Mouse (Mus musculus) urinary bladder, postnatal 36 days (tissue): ENCODE results near the gene Dyrk1a.
A peak's percentile ranks its signal among the peaks of the same experiment; 100 is the strongest.
"Not testable (repeated sequence)": the region's sequence is repeated elsewhere in the genome, so short reads cannot be mapped to it uniquely, and the experiment has no call there.

Experiments used
- DNase-seq, 2 experiments: peaks; one replicate each; pipeline ENCODE4 v3.0.0; 2022; ENCODE audit warnings: low spot score in 2 of 2, mixed read lengths in 1 of 2

Dyrk1a gene

DNA sequence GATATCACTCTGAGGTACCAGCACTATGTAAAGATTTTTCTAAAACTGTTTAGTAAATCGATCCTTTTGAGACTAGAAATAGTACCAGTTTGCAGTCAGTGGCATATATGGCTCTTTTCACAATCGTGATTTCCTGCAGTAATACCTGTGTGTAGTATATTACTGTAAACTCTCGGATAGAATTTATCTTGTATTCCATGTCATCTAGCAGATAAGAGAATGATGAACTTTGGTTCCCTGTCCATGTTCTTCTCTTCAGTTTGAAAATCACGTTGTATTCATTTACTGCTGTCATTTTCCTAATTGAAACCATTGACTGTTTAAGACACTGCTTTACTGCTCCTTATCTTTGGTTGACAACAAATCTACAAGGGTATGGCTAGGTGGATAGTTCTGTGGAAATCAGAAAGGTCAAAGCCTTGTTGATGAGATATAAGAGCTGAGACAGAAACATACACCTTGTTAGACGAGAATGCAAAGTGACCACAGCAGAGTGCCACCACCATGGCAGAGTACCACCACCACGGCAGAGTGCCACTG is 62.7 kb downstream of the Dyrk1a start:
- no peak for DNase-seq

DNA sequence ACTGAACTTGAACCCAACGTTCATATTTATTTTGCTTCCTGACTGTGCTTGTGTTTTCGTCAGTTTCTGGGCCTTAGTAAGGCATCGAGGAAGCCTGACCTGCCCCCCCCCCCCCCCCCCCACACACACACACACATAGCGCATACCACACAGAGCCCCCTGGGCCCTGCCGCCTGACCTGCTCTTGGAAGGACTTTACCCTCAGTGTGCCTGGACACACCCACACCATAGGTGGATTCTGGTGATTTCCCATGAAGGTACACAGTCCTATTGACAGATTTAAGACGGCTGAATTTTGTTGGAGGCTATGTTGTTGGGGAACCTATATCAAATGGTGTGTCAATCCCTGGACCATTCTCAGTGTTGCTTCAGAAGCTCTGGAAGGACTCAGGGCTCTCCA is 63.2 kb downstream of the Dyrk1a start:
- DNase-seq: no peak

DNA sequence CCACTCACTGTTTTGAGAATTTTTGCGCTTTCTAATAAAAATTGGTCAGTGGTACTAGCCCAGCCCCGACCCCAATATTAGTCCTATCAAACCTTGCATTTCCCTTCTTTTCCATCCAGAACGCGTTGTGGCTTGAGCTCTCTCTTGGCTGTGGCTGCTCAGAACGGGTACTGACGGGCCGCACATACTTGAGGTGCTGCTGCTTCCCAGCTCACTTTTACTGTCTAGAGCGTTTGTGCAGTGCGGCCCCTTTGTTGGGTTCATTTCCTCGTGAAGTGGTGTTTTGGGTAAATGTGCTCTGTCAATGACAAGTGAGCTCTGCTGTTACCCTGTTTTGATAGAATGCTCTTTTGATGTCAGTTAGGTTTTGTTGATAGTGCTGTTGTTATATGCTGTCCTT is 67.6 kb downstream of the Dyrk1a start:
- no peak for DNase-seq

DNA sequence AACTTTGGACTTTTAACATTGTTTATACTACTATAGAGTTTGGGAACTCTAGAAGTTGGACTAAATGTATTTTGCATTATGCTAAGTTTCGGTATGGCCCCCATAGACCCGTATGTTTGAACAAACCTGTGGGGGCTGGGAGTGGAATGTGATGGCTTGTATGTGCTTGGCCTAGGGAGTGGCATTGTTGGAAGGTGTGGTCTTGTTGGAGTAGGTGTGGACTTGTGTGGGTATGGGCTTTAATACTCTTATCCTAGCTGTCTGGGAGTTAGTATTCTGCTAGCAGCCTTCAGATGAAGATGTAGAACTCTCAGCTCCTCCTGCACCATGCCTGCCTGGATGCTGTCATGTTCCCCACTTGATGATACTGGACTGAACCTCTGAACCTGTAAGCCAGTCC is 72.0 kb downstream of the Dyrk1a start:
- DNase-seq: no peak

DNA sequence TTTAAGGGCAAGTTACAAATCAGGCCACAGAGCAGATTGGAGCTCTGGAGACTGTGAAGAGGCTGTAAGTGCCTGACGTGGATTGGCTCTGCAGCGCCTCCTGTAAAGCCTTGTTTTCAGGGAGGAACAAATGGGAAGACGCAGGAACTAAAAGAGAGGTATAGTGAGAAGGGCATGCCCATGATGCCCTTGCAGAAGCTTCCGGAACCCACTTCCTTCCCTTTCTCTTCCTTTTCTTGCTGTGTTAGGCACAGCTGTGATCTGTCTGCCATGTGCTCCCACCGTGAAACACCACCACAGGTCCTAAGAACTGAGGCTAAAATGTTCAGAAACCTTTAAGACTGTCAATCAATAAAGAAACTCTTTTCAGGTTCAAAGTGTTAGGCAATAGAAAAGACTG is 77.3 kb downstream of the Dyrk1a start:
- no peak for DNase-seq

DNA sequence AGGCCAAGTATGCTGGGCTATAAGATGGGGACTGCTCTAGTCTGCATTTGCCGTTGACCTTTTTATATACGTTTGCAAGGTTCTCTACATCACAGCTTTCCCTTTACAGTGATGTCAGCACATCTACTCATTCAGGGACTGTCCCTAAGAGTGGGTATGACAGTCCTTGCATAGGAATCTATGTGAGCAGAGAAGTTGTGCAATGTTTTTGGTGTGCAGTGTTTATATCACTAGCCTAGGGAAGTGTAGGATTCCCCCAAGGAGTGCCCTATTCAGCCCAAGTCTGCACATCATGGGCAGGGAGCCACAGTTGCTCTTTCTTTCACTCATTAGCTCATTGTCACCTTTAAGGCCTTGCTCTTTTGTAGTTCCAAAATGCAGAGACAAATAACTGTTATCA is 78.1 kb downstream of the Dyrk1a start:
- no peak for DNase-seq

DNA sequence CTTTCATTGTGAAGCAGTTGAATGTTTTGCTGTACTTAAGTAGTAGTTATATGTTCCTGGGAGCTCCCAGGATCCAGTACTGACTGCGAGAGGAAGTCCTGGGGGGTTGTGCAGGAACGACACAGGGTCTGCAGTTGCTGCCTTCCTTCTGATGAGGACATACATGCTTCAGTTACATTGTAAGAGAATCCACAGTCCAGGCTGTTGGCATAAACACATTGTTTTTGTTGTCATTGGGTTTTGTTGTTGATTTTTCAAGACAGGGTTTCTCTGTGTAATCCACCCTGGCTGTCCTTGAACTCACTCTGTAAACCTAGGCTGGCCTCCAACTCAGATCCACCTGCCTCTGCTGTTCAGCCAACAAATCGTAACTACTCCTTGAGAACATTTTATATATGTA is 80.1 kb downstream of the Dyrk1a start:
- DNase-seq: no peak

DNA sequence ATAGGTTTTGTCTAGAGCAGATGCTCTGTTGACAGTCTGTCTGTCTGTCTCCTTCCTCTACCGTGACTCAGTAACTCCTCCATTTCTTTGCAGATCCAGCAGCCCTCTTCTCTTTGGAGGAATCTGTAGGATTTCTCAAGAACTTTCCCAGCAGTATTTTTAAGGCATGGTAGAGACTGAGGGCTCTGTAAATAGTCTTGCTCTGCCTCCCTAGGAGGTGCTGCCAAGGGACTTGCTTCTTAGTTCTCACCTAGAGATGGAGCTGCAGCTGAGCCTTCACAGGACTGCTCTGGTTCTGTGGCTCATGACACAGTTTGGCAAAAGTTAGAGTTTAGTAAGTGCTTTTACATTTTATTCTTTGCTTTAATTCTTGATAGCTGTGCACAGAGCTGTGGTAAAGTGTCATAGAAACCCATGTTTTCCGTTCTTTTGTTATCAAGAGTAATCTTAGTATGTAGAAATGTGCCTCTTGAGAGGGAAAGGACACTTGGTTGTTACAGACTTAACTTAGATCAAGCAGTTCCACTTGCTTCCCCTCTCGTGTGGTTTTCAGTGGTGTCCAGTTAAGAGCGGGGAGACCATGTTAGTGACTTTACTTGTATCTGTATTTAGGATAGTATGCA is 82.4 kb downstream of the Dyrk1a start:
- no peak for DNase-seq

DNA sequence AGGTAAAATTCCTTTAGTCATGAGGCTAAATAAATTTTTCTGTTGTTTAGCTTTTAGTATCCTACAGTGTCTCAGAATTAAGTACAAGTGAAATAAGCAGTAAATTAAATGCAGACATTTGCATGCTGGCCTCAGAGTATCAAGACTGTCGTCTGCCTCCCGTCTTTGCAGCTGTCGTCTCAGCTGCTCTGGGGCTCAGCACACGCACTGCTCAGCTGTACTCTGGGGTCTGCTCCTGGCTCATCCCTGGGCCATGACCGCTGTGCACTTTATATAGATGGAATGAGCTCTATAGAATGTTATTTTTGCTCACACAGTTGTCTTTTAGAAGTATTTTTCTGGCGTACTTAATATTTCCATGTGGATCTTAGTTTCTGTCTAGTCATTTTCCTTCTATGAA is 85.3 kb downstream of the Dyrk1a start:
- no peak for DNase-seq

DNA sequence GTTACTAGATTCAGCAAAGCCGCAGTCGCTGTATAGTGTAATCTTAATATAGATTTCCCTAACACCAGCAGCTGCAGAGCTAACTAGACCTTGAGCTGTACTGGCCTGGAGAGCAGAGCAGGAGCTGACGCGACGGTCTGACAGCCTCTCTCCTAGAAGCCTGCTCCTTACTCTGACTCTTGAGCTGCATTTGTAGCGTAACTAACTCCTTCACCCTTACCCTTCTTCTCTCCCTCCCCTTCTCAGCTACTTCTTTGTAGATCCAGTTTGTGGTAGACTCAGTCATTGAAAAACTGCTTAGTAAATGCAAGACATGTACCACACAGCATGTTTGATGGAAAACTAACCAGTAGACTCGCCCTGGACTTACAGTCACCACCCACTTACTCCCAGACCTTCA is 87.1 kb downstream of the Dyrk1a start:
- no peak for DNase-seq

DNA sequence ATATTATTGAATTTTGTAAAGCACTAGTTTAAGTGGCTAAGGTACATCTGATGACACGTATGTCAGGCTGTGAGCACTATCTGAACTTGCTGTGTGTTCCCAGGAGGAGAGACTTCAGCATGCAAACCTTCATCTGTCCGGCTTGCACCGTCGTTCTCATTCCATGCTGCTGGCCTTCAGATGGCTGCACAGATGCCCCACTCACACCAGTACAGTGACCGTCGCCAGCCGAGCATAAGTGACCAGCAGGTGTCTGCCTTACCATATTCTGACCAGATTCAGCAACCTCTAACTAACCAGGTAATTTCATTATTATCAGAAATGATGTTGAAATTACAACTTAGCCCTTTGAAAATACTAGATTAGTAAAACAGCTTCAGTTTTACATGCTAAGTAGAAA is 89.6 kb downstream of the Dyrk1a start:
- no peak for DNase-seq

DNA sequence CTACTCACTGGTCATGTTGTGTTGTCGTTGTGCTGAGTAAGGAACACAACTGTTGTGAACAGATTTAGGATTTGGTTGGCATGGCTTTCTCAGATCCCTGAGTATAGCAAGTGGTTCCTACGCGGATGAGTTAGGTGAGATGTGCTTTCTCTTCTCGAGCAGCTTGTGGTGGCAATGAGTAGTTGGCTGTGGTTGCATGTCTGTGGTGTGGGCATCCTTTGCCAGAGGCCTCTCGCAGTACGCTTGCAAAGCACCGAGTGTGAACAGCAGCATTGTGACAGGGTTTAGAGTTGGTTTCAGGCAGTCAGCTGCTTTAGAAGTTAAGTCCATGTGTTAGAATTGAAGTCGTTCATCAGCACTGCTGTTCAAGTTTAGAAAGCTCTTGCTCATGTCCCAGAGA is 90.4 kb downstream of the Dyrk1a start:
- no peak for DNase-seq

DNA sequence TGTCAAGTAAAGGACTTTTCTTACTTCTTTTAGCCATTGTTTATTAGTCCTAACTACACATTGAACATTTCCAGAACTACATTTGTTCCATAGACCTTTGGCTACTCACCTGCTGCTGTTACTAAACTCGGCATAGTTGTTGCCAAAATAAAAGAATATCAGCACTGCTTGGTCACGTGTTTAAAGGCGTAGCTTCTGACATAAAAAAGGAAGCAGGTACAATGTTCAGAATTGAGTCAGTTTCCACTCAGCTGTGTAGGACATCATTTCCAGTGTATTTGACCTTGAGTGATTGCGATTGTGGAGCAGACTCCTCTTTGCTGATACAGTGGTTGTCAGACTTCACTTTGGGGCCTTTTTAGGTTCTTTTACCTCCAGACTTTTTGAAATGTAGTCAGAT is 97.7 kb downstream of the Dyrk1a start:
- no peak for DNase-seq

DNA sequence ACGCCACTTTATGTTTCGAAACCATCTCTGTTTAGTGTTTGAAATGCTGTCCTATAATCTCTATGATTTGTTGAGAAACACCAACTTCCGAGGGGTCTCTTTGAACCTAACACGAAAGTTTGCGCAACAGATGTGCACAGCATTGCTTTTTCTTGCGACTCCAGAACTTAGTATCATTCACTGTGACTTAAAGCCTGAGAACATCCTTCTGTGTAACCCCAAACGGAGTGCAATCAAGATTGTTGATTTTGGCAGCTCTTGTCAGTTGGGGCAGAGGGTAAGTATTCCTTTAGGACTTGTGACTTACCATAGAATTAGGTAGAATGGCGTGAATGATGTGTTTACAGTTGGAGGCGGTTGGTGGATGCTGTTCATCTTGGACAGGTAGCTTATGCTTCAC is 101.5 kb downstream of the Dyrk1a start:
- DNase-seq: no peak

DNA sequence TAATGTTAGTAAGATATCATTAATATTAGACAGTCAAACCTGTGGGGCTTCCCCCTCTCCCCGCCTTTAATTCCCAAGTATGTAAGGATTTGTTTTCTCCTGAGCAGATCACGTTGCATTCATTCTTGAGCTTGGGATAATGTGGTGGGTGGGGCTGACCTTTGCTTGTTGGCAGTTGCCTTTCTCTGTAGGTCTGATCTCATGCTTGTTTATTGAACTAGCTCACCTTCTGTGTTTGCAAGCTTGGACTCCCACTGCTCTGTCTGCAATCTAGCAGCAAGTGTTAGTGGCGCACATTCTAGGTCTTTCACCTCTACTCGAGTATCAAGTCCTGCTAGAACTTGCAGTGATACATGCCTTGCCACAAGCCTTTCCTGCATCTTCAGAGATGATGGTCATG is 111.1 kb downstream of the Dyrk1a start:
- no peak for DNase-seq

DNA sequence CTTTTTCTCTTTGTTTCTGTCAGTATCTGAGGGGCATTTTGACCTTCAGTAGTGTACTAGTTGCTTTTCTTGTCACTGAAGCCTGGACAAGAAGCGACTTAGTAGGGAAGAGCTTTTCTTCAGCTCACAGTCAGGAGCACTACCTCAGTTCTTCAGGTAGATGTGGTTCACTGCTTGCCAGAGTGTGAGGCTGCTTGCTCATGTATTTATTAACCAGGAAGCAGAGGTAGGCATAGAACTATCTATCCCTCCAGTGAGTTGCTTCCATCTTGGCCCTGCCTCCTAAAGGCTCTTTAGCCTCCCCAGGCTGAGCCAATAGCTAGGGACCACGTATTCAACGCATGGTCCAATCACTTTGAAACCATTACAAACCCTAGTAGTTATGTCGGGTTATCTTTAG is 112.0 kb downstream of the Dyrk1a start:
- no peak for DNase-seq

DNA sequence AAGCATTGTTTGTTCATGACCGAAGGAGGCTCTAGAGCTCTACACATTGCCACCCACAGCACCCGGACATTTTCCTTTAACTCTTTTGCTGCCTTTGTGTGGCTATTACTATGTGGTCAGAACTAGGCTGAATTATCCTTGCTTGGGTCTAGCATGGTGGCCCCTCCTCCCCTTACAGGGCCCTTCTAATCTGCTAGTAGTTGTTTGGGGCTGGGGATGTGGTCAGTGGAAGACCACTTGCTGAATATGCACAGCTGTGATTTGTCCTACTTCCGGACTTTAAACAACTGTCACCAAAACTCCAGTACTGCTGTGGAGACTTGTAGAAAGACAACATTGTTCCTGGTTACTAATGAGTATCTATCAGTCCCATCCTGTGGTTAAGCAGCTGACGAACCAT is 114.2 kb downstream of the Dyrk1a start:
- DNase-seq: no peak

DNA sequence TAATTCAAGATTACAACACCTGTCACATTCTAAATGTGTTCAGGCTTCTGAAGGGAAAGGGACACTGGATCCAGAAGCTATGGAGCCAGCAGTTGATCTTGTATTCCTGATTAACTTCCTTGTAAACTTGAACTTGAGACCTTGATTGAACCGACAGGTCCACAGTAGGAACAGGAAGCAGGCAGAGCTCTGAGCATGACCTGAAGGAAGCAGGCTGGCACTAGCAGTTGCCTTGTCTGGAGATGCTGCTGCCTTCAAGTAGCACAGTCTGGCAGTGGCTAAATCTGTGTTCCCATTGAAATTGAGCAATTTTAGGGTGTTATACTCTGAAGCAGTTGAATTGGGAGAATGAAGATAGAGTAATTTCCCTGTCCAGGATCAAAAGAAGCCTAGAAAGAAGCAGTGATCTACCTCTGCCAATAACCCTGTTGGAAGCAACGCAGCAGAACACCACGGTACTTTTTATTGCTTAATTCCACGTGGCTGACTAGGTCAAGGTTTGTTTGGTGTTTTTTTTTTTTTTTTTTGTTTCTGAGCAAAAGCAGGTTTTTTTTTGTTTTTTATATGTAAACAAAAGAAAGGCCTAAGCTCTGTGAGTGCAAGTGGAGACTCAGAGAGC is 124.0 kb downstream of the Dyrk1a start:
- DNase-seq: no peak

DNA sequence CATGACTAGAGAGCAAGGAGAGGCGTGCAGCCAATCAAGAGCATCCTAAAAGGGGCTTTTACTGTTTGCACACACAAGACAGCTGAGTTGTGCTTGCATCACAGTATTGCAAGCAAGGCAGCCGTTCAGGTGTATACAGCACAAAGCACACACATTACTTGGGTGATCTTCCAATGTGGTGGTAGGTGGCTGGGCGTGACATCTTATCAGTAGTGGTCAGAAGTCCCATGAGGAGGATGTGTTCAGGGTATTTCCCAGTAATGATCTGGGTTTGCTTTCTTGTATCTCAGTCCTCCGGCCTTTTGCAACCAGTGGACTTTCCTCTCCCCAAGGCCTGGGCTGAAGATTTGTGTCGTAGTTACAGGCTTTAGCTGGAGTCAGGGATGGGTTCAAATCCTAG is 127.7 kb downstream of the Dyrk1a start:
- no peak for DNase-seq

DNA sequence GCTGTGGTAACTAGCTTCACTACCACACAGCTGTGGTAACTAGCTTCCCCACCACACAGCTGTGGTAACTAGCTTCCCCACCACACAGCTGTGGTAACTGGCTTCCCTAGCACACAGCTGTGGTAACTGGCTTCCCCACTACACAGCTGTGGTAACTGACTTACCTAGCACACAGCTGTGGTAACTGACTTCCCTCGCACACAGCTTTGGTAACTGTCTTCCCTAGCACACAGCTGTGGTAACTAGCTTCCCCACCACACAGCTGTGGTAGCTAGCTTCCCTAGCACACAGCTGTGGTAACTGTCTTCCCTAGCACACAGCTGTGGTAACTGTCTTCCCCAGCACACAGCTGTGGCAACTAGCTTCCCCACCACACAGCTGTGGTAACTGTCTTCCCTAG is 128.4 kb downstream of the Dyrk1a start:
- DNase-seq: not testable (repeated sequence)

DNA sequence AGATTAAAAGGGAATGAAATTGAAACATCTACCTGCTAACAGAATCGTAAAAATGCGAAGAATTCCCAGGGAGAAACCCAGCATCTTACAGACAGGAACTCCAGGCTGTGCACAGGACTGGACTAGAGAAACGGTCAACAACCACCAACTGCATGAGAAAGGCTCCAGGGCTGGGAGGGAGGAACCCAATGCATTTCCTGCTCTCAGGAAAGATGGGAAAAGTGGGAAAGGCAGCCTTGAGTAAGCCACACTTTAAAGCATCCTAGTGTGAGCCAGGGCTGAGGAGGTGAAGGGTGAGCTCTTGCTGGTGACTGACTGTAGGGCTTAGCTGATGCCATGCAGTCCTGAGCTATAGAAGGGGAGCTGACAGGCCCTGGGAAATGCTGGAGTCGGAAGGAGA is 131.3 kb downstream of the Dyrk1a start:
- DNase-seq: no peak

DNA sequence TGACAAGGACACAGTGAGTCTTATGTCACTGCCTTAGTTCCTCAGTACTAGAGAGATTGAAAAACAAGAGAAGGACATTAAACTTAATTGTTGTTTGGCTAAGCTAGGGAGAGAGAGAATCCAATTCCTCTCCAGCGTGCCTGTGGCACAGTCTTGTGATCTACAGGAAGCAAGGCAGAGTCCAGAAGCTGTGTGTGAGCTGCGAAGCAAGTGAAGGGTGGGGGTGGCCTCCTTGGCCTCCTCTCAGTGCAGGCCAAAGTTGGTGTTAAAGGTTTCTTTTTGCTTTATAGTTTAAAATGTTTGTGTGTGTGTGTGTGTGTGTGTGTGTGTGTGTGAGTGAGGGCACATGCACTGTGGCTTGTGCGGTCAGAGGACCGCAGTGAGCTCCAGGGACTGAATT is 132.2 kb downstream of the Dyrk1a start:
- DNase-seq: no peak

DNA sequence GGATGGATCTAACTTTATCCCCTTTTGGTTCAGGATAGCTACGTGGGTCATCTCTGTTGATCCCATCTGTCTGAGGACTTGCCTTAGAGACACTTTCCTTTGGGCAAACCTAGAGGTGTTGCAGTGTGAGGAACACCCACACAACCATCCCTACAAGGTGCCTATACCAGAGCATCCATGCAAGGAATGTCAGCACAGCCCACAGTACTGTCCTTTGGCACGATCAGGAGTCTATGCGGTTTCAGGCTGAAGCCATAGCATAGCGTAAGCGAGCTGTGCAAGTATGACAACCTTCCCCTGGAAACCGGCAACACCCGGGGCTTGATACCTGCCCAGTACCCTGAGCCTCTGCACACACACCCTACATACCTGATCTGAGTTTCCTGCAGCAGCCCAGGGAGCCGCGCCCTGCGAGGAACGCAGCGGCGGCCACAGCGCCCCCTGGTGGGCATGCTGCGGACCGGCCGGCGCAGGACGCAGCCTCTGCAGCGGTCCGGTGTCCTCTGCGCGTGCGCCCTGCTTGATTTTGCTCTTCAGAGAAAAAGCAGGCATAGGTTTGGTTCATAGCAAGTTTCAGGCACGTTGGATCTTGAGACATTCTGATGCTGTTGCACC is 143.8 kb downstream of the Dyrk1a start:
- DNase-seq: peak; percentile 77 to 78
